In genomic region chr5:43361026-43361425, GRCm38 (mm10) we compare ENCODE assay signal across 8 mouse cellular contexts.
"Had no signal": no experiment of that assay in that cellular context is flagged by ENCODE, and none has a peak within 500 bp of the region (broad histone marks: within the 10 kb centered on the region; RNA-seq: fewer than 3 reads in every experiment).

No protein-coding gene starts in this region.

- DNase-seq: right cerebral cortex, adult 18-20 months; right cerebral cortex, postnatal 25 days; spleen, adult 18-20 months; thymus, adult 18-20 months had no signal

- H3K27me3 ChIP-seq: neural tube, embryonic 13.5 days; neural tube, embryonic 15.5 days; stomach, embryonic 15.5 days had no signal

- H3K4me1 ChIP-seq: stomach, embryonic 15.5 days had no signal

- H3K36me3 ChIP-seq: neural tube, embryonic 13.5 days; neural tube, embryonic 15.5 days; stomach, embryonic 15.5 days had no signal

- H3K27ac ChIP-seq: neural tube, embryonic 13.5 days; neural tube, embryonic 15.5 days; stomach, embryonic 15.5 days; stomach, postnatal 0 days had no signal

- H3K4me3 ChIP-seq: neural tube, embryonic 13.5 days; neural tube, embryonic 15.5 days; stomach, embryonic 15.5 days had no signal

- H3K9ac ChIP-seq: neural tube, embryonic 13.5 days; neural tube, embryonic 15.5 days; stomach, embryonic 15.5 days had no signal

- H3K9me3 ChIP-seq: neural tube, embryonic 13.5 days; neural tube, embryonic 15.5 days; stomach, embryonic 15.5 days had no signal

- H3K4me2 ChIP-seq: neural tube, embryonic 13.5 days; neural tube, embryonic 15.5 days; stomach, embryonic 15.5 days had no signal
